Mouse (Mus musculus): Measurements from ENCODE around the gene Scarb1. TPM values are rescaled to one million over a fixed set of nuclear protein-coding genes. Genes with fewer than 3 reads are reported as not detected.

The Scarb1 gene
- polyA plus RNA-seq, 1 experiment: 7.0 TPM

GRCm38 (mm10) chr5:125273666-125274109, 67.2 kb downstream of the Scarb1 start:
- H3K4me1 ChIP-seq (ENCODE audit: control insufficient read depth): peaks cover 23% of the 10 kb centered on the region
- H3K4me3 ChIP-seq (replicated peaks): no peak overlapping the region
- TF ChIP-seq GATA1 (IDR thresholded peaks at IDR 0.05; ENCODE audit: low read length) (no peak), TAL1 (IDR thresholded peaks at IDR 0.05; ENCODE audit: low read length) (no peak)
- peaks cover 4% of the 10 kb centered on the region for H3K9me3 ChIP-seq (ENCODE audit: control insufficient read depth, low read length)
- H3K27me3 ChIP-seq (ENCODE audit: control insufficient read depth): no peaks in the 10 kb centered on the region
- H3K36me3 ChIP-seq (ENCODE audit: control insufficient read depth): peaks cover 19% of the 10 kb centered on the region

- Histone ChIP-seq H3K4me3 (replicated peaks) (no peak overlapping the region), H3K27me3 (ENCODE audit: control insufficient read depth) (no peaks in the 10 kb centered on the region), H3K36me3 (ENCODE audit: control insufficient read depth) (peaks cover 9% of the 10 kb centered on the region), H3K9me3 (ENCODE audit: control insufficient read depth, low read length) (peaks cover 4% of the 10 kb centered on the region), H3K4me1 (ENCODE audit: control insufficient read depth) (peaks cover 24% of the 10 kb centered on the region)
- no peak for TF ChIP-seq GATA1 (IDR thresholded peaks at IDR 0.05; ENCODE audit: low read length)
- TF ChIP-seq TAL1 (IDR thresholded peaks at IDR 0.05; ENCODE audit: low read length): no peak
Observed at GRCm38 (mm10) chr5:125272231-125272988, 68.5 kb downstream of the Scarb1 start.

- no peak overlapping the region for H3K4me3 ChIP-seq (replicated peaks)
- peaks cover 4% of the 10 kb centered on the region for H3K9me3 ChIP-seq (ENCODE audit: control insufficient read depth, low read length)
- H3K27me3 ChIP-seq (ENCODE audit: control insufficient read depth): no peaks in the 10 kb centered on the region
Observed at GRCm38 (mm10) chr5:125271531-125272203, 69.2 kb downstream of the Scarb1 start.

GRCm38 (mm10) chr5:125270587-125271130, 70.2 kb downstream of the Scarb1 start:
- H3K27me3 ChIP-seq (ENCODE audit: control insufficient read depth): peaks cover 1% of the 10 kb centered on the region; the same call in 1 of the 2 replicates
- TF ChIP-seq TAL1 (IDR thresholded peaks at IDR 0.05; ENCODE audit: low read length) (no peak), GATA1 (IDR thresholded peaks at IDR 0.05; ENCODE audit: low read length) (no peak)
- H3K4me1 ChIP-seq (ENCODE audit: control insufficient read depth): peaks cover 27% of the 10 kb centered on the region
- H3K4me3 ChIP-seq (replicated peaks): no peak overlapping the region
- no peaks in the 10 kb centered on the region for H3K36me3 ChIP-seq (ENCODE audit: control insufficient read depth)
- H3K9me3 ChIP-seq (ENCODE audit: control insufficient read depth, low read length): peaks cover 4% of the 10 kb centered on the region

More at GRCm38 (mm10) chr5:125271531-125272203, 69.2 kb downstream of the Scarb1 start:
- H3K4me1 ChIP-seq (ENCODE audit: control insufficient read depth): peaks cover 27% of the 10 kb centered on the region
- H3K36me3 ChIP-seq (ENCODE audit: control insufficient read depth): peaks cover 2% of the 10 kb centered on the region
- no peak for TF ChIP-seq GATA1 (IDR thresholded peaks at IDR 0.05; ENCODE audit: low read length)
- TF ChIP-seq TAL1 (IDR thresholded peaks at IDR 0.05; ENCODE audit: low read length): no peak

- H3K9me3 ChIP-seq (ENCODE audit: control insufficient read depth, low read length): peaks cover 4% of the 10 kb centered on the region
- H3K27me3 ChIP-seq (ENCODE audit: control insufficient read depth): peaks cover 4% of the 10 kb centered on the region; the same call in 1 of the 2 replicates
- no peaks in the 10 kb centered on the region for H3K36me3 ChIP-seq (ENCODE audit: control insufficient read depth)
- no peak for TF ChIP-seq TAL1 (IDR thresholded peaks at IDR 0.05; ENCODE audit: low read length)
- TF ChIP-seq GATA1 (IDR thresholded peaks at IDR 0.05; ENCODE audit: low read length): no peak
- peaks cover 27% of the 10 kb centered on the region for H3K4me1 ChIP-seq (ENCODE audit: control insufficient read depth)
- H3K4me3 ChIP-seq (replicated peaks): no peak overlapping the region
Observed at GRCm38 (mm10) chr5:125269836-125270235, 71.1 kb downstream of the Scarb1 start.

GRCm38 (mm10) chr5:125269399-125269798, 71.5 kb downstream of the Scarb1 start:
- TF ChIP-seq GATA1 (IDR thresholded peaks at IDR 0.05; ENCODE audit: low read length): no peak
- H3K9me3 ChIP-seq (ENCODE audit: control insufficient read depth, low read length): peaks cover 4% of the 10 kb centered on the region
- H3K36me3 ChIP-seq (ENCODE audit: control insufficient read depth): no peaks in the 10 kb centered on the region
- no peak overlapping the region for H3K4me3 ChIP-seq (replicated peaks)
- H3K27me3 ChIP-seq (ENCODE audit: control insufficient read depth): peaks cover 4% of the 10 kb centered on the region; the same call in 1 of the 2 replicates
- peaks cover 27% of the 10 kb centered on the region for H3K4me1 ChIP-seq (ENCODE audit: control insufficient read depth)

GRCm38 (mm10) chr5:125268033-125268765, 72.7 kb downstream of the Scarb1 start:
- Histone ChIP-seq H3K4me1 (ENCODE audit: control insufficient read depth) (peaks cover 21% of the 10 kb centered on the region), H3K4me3 (replicated peaks) (no peak overlapping the region), H3K9me3 (ENCODE audit: control insufficient read depth, low read length) (peaks cover 4% of the 10 kb centered on the region), H3K27me3 (ENCODE audit: control insufficient read depth) (peaks cover 4% of the 10 kb centered on the region; the same call in 1 of the 2 replicates), H3K36me3 (ENCODE audit: control insufficient read depth) (no peaks in the 10 kb centered on the region)
- TF ChIP-seq GATA1 (IDR thresholded peaks at IDR 0.05; ENCODE audit: low read length) (no peak), TAL1 (IDR thresholded peaks at IDR 0.05; ENCODE audit: low read length) (no peak)

GRCm38 (mm10) chr5:125267150-125267961, 73.5 kb downstream of the Scarb1 start:
- H3K4me3 ChIP-seq (replicated peaks): no peak overlapping the region
- peaks cover 4% of the 10 kb centered on the region; the same call in 1 of the 2 replicates for H3K27me3 ChIP-seq (ENCODE audit: control insufficient read depth)
- TF ChIP-seq TAL1 (IDR thresholded peaks at IDR 0.05; ENCODE audit: low read length) (no peak), GATA1 (IDR thresholded peaks at IDR 0.05; ENCODE audit: low read length) (no peak)
- H3K4me1 ChIP-seq (ENCODE audit: control insufficient read depth): peaks cover 18% of the 10 kb centered on the region
- H3K9me3 ChIP-seq (ENCODE audit: control insufficient read depth, low read length): peaks cover 4% of the 10 kb centered on the region
- H3K36me3 ChIP-seq (ENCODE audit: control insufficient read depth): no peaks in the 10 kb centered on the region
